Mouse (Mus musculus) liver, postnatal 0 days (tissue): Measurements from ENCODE around the gene Mms19. TPM values are rescaled to one million over a fixed set of nuclear protein-coding genes. Genes with fewer than 3 reads are reported as not detected.

Source experiments
- ATAC-seq: fragments of 200-750 bp; cut with Nextera tagmentation; 2 replicates; pipeline ENCODE4 v1.8.0; 2017; ENCODE audit warnings: mild to moderate bottlenecking, moderate library complexity
- DNase-seq: peaks from one replicate; pipeline ENCODE4 v3.0.0-alpha.2; 2016
- H3K27ac ChIP-seq: fragments of 300-500 bp; sonication (generic); 2 replicates; pipeline ENCODE4 v1.5.1; 2014; ENCODE audit warnings: antibody characterized with exemption, moderate library complexity, mild to moderate bottlenecking, low read depth
- H3K27me3 ChIP-seq: fragments of 300-500 bp; sonication (generic); 2 replicates; pipeline ENCODE4 v1.6.1; 2014; ENCODE audit warnings: low read length, control low read depth, mixed read lengths; ENCODE audit not compliant: insufficient read depth
- H3K36me3 ChIP-seq: fragments of 300-500 bp; sonication (generic); replicated peaks from 2 replicates; pipeline ENCODE4 v1.6.1; 2014; ENCODE audit warnings: mild to moderate bottlenecking, control low read depth, low read length, moderate library complexity, mixed read lengths; ENCODE audit not compliant: insufficient read depth
- H3K4me1 ChIP-seq: fragments of 300-500 bp; sonication (generic); 2 replicates; pipeline ENCODE4 v1.6.1; 2014; ENCODE audit warnings: antibody characterized with exemption, mild to moderate bottlenecking, control low read depth; ENCODE audit not compliant: insufficient read depth
- H3K4me2 ChIP-seq: fragments of 300-500 bp; sonication (generic); 2 replicates; pipeline ENCODE4 v1.6.1; 2014; ENCODE audit warnings: low read depth, mild to moderate bottlenecking, low read length, moderate library complexity, mixed read lengths
- H3K4me3 ChIP-seq: fragments of 300-500 bp; sonication (generic); 2 replicates; pipeline ENCODE4 v1.5.1; 2014; ENCODE audit warnings: low read depth, low read length
- H3K9ac ChIP-seq: fragments of 300-500 bp; sonication (generic); replicated peaks from 2 replicates; pipeline ENCODE4 v1.6.1; 2014; ENCODE audit warnings: mild to moderate bottlenecking, moderate library complexity
- H3K9me3 ChIP-seq: fragments of 300-500 bp; sonication (generic); 2 replicates; pipeline ENCODE4 v1.6.1; 2016; ENCODE audit warnings: mild to moderate bottlenecking, control low read depth, low read length, mixed read lengths
- CTCF ChIP-seq: sonication (generic); IDR thresholded peaks from 2 replicates; pipeline ENCODE4 v1.5.1; 2016; ENCODE audit warnings: antibody characterized with exemption, low read depth
- EP300 ChIP-seq: IDR thresholded peaks from 2 replicates; pipeline ENCODE4 v1.6.1; 2016; ENCODE audit warnings: antibody characterized with exemption, low read depth, mild to moderate bottlenecking
- WGBS: fragments of 180-500 bp; shearing (Covaris S2); extraction: QIAGEN DNeasy Blood & Tissue Kit; methylation state at CpG from one replicate; pipeline ENCODE4 v1.1.7; 2014; ENCODE audit not compliant: insufficient replicate concordance; 5-methylcytosine and 5-hydroxymethylcytosine counted together
- polyA plus RNA-seq: library from polyadenylated mRNA; unstranded; fragments of >200 nt; fragmentation: Nextera tagmentation; extraction: Ambion mirVana; gene quantifications from 2 replicates; pipeline ENCODE4 v1.2.1, GENCODE M21; 2015

Gene Mms19
- polyA plus RNA-seq: 7.3 and 9.2 TPM in 2 replicates

DNA sequence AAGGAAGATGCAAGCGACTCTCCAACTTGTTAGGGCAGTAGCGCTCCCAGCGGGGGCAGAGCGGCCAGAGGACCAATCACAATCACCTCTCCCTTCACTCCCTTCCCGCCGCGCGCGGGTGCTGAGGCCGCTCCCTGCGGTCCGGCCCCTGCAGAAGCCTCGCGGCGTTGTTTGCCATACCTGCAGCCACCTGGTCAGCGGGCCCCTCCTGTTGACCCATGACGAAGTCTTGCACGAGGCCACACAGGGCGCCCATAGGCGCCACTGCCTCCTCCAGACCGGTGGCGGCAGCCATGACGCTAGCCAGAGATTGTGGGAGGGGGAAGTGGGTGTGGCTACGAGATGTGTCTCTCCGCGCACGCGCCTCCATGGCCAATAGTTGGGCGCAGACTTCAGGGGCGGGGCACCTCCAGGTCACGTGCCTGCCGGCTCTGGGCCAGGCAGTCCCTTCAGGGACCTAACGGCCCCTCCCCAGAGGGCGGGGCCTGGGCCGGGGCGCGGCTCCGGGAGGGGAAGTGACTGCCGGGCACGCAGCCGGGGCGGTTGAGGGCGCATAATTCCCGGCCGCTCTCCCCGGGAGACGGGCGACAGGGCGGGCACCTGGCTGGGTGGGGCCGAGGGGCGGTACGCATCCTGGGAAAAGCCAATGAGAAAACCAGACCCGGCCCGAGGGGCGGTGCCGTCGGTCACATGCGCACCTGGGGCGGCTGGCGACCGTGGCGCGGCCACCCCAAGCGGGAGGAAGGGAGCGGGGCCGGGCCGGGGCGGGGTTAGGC lies at the start of gene Mms19:
Gene Mms19, minus strand, starts transcription at position 339 of the 776 bp plus-strand sequence.
- ATAC-seq (peak; percentile 90), DNase-seq (peak; percentile 100)
- H3K4me3 ChIP-seq: peak within 1 kb of the TSS; percentile 92
- H3K9me3 ChIP-seq: no peaks in the 10 kb centered on the region
- H3K9ac ChIP-seq: peak within 1 kb of the TSS; percentile 86
- H3K4me1 ChIP-seq: peaks cover 18% of the 10 kb centered on the region
- H3K4me2 ChIP-seq: peak within 1 kb of the TSS; percentile 99
- H3K36me3 ChIP-seq: 0 out of 2 replicates have a peak, but pooled peaks cover 4% of the 10 kb centered on the region
- peaks cover 13% of the 10 kb centered on the region for H3K27me3 ChIP-seq
- H3K27ac ChIP-seq: peak within 1 kb of the TSS; percentile 94
- WGBS: 4% methylated on average over 37 of the region's 68 CpGs
- no peak; the same call in 1 of the 2 replicates for TF ChIP-seq EP300
- peak; percentile 40 for TF ChIP-seq CTCF

DNA sequence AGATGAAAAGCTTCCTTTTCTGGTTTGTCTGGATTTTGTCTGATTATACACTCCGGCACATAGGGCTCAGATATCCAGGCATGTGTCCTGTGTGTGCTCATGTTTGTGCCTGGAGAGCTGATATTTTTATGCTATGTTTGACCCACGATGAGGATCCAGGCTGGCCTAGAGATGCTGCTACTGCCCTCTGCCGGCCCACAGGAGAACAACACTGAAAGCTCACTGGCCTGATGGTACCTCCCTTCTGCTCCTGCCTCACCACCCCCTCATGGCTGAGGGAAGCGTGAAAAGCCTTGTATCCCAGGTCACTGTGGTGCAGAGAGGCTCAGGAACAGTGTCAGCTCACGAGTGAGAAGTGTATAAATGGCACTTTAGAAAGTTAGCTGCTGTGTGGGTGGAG lies 45.2 kb upstream of the Mms19 start:
- no peak overlapping the region for H3K9ac ChIP-seq
- H3K4me1 ChIP-seq: no peaks in the 10 kb centered on the region
- no peak for TF ChIP-seq EP300
- peak; percentile 97 for TF ChIP-seq CTCF
- no peak overlapping the region for H3K4me2 ChIP-seq
- H3K27me3 ChIP-seq: no peaks in the 10 kb centered on the region
- WGBS: 4% methylated on average over 5 of the region's 5 CpGs
- DNase-seq: peak; percentile 83
- H3K4me3 ChIP-seq: no peak overlapping the region
- no peaks in the 10 kb centered on the region for H3K9me3 ChIP-seq
- peak; percentile 66 for ATAC-seq
- H3K36me3 ChIP-seq: no peaks in the 10 kb centered on the region
- H3K27ac ChIP-seq: no peak overlapping the region

DNA sequence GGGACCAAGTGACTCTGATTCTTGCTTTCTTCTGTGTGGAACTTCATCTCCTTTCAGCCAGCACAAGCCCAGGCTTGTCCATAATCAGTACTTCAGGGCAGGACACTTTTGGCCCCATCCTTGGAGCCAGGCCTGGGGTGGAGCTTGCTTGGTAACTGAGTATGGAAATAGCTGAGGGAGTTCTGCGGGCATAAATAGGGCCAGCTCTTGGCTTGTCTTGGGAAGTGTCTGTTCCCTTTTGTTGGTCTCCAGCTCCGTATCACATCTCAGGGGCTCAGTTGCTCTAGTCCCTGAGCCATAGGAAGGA lies 41.5 kb upstream of the Mms19 start:
- no peak for ATAC-seq
- no peak overlapping the region for H3K27ac ChIP-seq
- H3K4me3 ChIP-seq: no peak overlapping the region
- TF ChIP-seq CTCF (no peak), EP300 (no peak)
- no peak for DNase-seq
- no peaks in the 10 kb centered on the region for H3K27me3 ChIP-seq
- no peaks in the 10 kb centered on the region for H3K9me3 ChIP-seq
- H3K9ac ChIP-seq: no peak overlapping the region
- H3K36me3 ChIP-seq: no peaks in the 10 kb centered on the region
- H3K4me1 ChIP-seq: peaks cover 17% of the 10 kb centered on the region
- WGBS: 83% methylated on average over 2 of the region's 2 CpGs
- no peak overlapping the region for H3K4me2 ChIP-seq

DNA sequence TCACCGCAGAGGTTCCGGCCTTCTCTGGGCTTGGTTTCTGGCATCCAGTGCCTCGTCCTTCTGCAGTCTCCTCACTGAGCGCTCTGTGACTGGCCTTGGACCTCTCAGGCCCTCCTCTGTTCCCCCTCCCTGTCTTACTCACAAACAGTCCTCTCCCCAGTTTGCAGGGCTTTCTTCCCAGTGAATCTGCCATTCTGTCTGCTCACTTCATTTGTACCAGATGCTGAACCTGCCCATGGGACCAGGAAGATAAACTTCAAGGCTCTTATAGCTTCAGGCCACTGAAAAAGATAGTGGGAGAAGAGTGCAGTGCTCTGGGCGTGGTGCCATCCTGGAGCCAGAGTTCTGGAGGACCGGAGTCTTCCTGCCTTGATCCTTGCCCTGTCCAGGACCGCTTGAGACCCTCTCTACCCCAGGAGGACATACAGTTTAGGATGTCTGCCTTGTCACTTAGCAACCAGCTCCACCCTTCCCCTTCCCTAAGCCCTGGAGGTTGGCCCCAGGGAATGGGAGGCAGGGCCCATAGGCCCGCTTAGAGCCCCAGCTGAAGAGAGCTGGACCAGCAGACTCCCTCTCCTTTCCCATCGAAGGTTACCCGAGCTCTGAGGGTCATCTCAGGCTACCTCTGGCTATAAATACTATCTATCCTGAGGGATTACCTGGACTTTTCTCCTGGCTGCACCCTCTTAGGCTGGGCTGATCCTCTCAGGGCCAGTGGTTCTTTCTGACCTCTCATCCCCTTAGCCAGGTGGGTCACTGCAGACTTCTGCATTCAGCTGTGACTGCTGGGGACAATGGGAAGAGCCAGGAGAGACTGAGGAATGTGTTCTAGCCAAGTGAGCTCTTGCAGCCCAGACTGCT lies 41.0 kb upstream of the Mms19 start:
- no peak for DNase-seq

DNA sequence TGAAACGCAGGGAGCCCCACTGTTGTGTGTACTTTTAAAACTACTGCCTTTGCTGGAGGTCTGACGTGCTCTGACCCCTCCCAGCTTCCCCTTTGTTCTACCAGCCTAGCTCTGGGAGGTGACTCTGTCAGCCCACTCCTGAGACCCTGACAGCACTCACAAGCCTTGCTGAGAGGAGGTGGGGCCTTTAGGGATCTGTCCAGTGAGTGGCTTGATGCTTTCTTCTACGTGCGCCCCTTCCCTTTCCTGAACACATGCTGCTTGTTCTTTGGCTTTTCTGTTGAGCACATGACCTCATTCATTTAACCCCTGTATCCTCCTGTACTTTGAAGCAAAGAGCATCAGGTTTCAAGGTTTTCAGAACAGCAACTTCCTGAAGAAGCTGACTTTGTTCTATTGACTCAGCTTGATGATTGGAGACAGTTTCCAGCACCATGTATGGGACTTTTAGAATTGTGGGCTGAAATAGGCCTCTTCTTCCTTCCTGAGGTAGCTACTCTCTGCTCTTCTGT lies 38.1 kb upstream of the Mms19 start:
- Histone ChIP-seq H3K36me3 (no peaks in the 10 kb centered on the region), H3K9me3 (no peaks in the 10 kb centered on the region), H3K4me2 (no peak overlapping the region), H3K27ac (peak overlapping the region; percentile 66), H3K9ac (no peak overlapping the region), H3K27me3 (no peaks in the 10 kb centered on the region), H3K4me3 (no peak overlapping the region), H3K4me1 (peaks cover 22% of the 10 kb centered on the region)
- ATAC-seq: peak; percentile 29; the same call in 1 of the 2 replicates
- no peak for TF ChIP-seq CTCF
- TF ChIP-seq EP300: no peak
- DNase-seq: no peak
- WGBS: 41% methylated on average over 4 of the region's 4 CpGs

More for the DNA sequence above, 41.0 kb upstream of the Mms19 start:
- WGBS: 66% methylated on average over 10 of the region's 10 CpGs
- H3K27ac ChIP-seq: no peak overlapping the region
- no peak for TF ChIP-seq CTCF
- TF ChIP-seq EP300: no peak
- H3K27me3 ChIP-seq: no peaks in the 10 kb centered on the region
- no peak overlapping the region for H3K4me3 ChIP-seq
- H3K4me1 ChIP-seq: peaks cover 22% of the 10 kb centered on the region
- no peak overlapping the region for H3K9ac ChIP-seq
- no peak for ATAC-seq
- H3K4me2 ChIP-seq: no peak overlapping the region
- no peaks in the 10 kb centered on the region for H3K36me3 ChIP-seq
- no peaks in the 10 kb centered on the region for H3K9me3 ChIP-seq
